Mouse (Mus musculus) C2C12 (cell line): ENCODE data around the gene Zc3h7b. TPM values are rescaled to one million over a fixed set of nuclear protein-coding genes. Genes with fewer than 3 reads are reported as not detected.

Experiments
- H3K27me3 ChIP-seq: one replicate; pipeline ENCODE4 v1.6.1; 2011; ENCODE audit not compliant: control insufficient read depth, insufficient read depth, insufficient read length
- H3K36me3 ChIP-seq: one replicate; pipeline ENCODE4 v1.6.1; 2011; ENCODE audit not compliant: control insufficient read depth, insufficient read depth
- H3K4me3 ChIP-seq: one replicate; pipeline ENCODE4 v1.5.1; 2011; ENCODE audit warnings: mild to moderate bottlenecking, control low read depth; ENCODE audit not compliant: poor library complexity, insufficient read depth, severe bottlenecking
- H3K79me2 ChIP-seq: one replicate; pipeline ENCODE4 v1.6.1; 2011; ENCODE audit not compliant: control insufficient read depth, insufficient read depth
- H3K79me3 ChIP-seq: one replicate; pipeline ENCODE4 v1.6.1; 2011; ENCODE audit warnings: low read depth, control low read depth
- H3ac ChIP-seq: one replicate; pipeline ENCODE3; 2011; ENCODE audit warnings: low read depth; ENCODE audit not compliant: control insufficient read depth, insufficient read length
- CEBPB ChIP-seq: IDR thresholded peaks from one replicate; pipeline ENCODE4 v1.6.1; 2011; ENCODE audit warnings: low read depth, mild to moderate bottlenecking, control low read depth, moderate library complexity
- CTCF ChIP-seq: IDR thresholded peaks from one replicate; pipeline ENCODE4 v1.5.1; 2011; ENCODE audit not compliant: control insufficient read depth, insufficient read depth, insufficient read length
- FOSL1 ChIP-seq: IDR thresholded peaks from one replicate; pipeline ENCODE4 v1.8.0; 2011; ENCODE audit warnings: mild to moderate bottlenecking, low read length; ENCODE audit not compliant: poor library complexity, insufficient read depth, severe bottlenecking
- MAX ChIP-seq: IDR thresholded peaks from one replicate; pipeline ENCODE4 v1.6.1; 2011; ENCODE audit warnings: mild to moderate bottlenecking, control low read depth
- MYOD1 ChIP-seq: IDR thresholded peaks from one replicate; pipeline ENCODE4 v1.6.1; 2011; ENCODE audit warnings: low read depth; ENCODE audit not compliant: control insufficient read depth, insufficient read length
- MYOG ChIP-seq: IDR thresholded peaks from one replicate; pipeline ENCODE4 v1.6.1; 2011; ENCODE audit not compliant: control insufficient read depth, insufficient read length; ENCODE audit errors: extremely low read depth
- USF1 ChIP-seq: IDR thresholded peaks from one replicate; pipeline ENCODE4 v1.6.1; 2011; ENCODE audit warnings: low read depth, mild to moderate bottlenecking, control low read depth, moderate library complexity
- polyA plus RNA-seq: library from polyadenylated mRNA; unstranded; fragments of >200 nt; fragmentation: generic; extraction: Trizol; gene quantifications from one replicate; pipeline ENCODE4 v1.2.1, GENCODE M21; 2012; ENCODE audit warnings: missing spikeins

Zc3h7b gene
- polyA plus RNA-seq, 1 experiment: 46.9 TPM

GRCm38 (mm10) chr15:81806621-81807404 lies 62.0 kb downstream of the Zc3h7b start:
- TF ChIP-seq MYOG (no peak), USF1 (no peak), CEBPB (no peak)
- H3K36me3 ChIP-seq: no peaks in the 10 kb centered on the region
- no peak overlapping the region for H3K4me3 ChIP-seq
- H3K79me3 ChIP-seq: no peaks in the 10 kb centered on the region
- H3ac ChIP-seq: no peak overlapping the region
- H3K27me3 ChIP-seq: no peaks in the 10 kb centered on the region
- H3K79me2 ChIP-seq: peaks cover 2% of the 10 kb centered on the region

DNA sequence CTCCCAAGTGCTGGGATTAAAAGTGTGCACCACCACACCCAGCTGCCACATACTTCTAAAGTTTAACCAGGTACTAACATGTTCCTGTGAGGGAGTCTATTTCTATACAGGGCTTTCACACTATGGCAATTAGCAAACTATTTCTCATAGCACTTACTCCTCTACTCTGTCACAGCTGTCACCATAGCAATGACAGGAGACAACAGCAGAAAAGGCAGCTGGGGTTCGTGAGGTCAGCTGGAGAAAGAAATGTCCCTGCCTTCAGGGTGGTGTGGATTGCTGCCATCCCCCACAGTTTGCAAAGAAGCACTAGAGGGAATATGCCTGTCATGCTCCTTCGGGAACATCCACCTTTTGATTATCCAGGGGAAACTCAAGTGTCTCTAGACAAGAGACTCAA lies 63.9 kb downstream of the Zc3h7b start:
- Histone ChIP-seq H3ac (no peak overlapping the region), H3K79me2 (peaks cover 22% of the 10 kb centered on the region), H3K4me3 (no peak overlapping the region), H3K79me3 (no peaks in the 10 kb centered on the region), H3K36me3 (no peaks in the 10 kb centered on the region), H3K27me3 (no peaks in the 10 kb centered on the region)
- TF ChIP-seq MAX (no peak), CTCF (no peak), USF1 (no peak), MYOG (no peak), FOSL1 (no peak), MYOD1 (no peak)

- Histone ChIP-seq H3K4me3 (no peak overlapping the region), H3K79me2 (peaks cover 29% of the 10 kb centered on the region), H3K79me3 (no peaks in the 10 kb centered on the region), H3K27me3 (no peaks in the 10 kb centered on the region), H3K36me3 (peaks cover 2% of the 10 kb centered on the region), H3ac (no peak overlapping the region)
- TF ChIP-seq MYOG (no peak), CEBPB (no peak), USF1 (no peak), CTCF (no peak), FOSL1 (no peak), MAX (no peak), MYOD1 (no peak)
Measured at GRCm38 (mm10) chr15:81809550-81809949, 64.7 kb downstream of the Zc3h7b start.

- no peak for TF ChIP-seq MYOD1
- TF ChIP-seq MAX: peak; percentile 78
- Histone ChIP-seq H3ac (no peak overlapping the region), H3K27me3 (no peaks in the 10 kb centered on the region), H3K79me3 (no peaks in the 10 kb centered on the region), H3K4me3 (peak overlapping the region; percentile 40), H3K79me2 (peaks cover 34% of the 10 kb centered on the region), H3K36me3 (peaks cover 6% of the 10 kb centered on the region)
Measured at GRCm38 (mm10) chr15:81810150-81810549, 65.3 kb downstream of the Zc3h7b start.

- Histone ChIP-seq H3K27me3 (no peaks in the 10 kb centered on the region), H3ac (peak overlapping the region; percentile 82), H3K79me3 (no peaks in the 10 kb centered on the region), H3K4me3 (peak overlapping the region; percentile 40), H3K79me2 (peaks cover 34% of the 10 kb centered on the region), H3K36me3 (peaks cover 14% of the 10 kb centered on the region)
- TF ChIP-seq CEBPB (no peak), CTCF (no peak), FOSL1 (no peak), MYOD1 (no peak), MAX (peak; percentile 88), MYOG (no peak), USF1 (peak; percentile 88)
Measured at GRCm38 (mm10) chr15:81810671-81811598, 66.1 kb downstream of the Zc3h7b start.
